Mouse (Mus musculus): ENCODE measurements around the gene Baz2b.

Gene Baz2b

DNA sequence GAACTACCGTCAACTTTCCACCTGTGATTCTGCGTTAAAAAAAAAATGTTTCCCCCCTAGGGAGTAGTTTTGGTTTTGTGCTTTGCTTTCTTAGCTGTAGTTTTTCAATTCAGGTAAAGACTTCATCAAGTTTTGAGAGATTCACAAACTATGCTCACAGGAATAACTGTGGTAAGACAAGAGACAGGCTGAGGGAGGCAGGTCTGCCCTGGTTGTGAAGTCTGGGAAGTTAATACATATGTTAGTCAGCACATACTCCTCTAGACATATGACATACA is 249.2 kb downstream of the Baz2b start:
- in situ Hi-C loops (cut with MboI, MseI), result no loop called here

GRCm38 (mm10) chr2:59959668-59960494 is 249.8 kb downstream of the Baz2b start:
- in situ Hi-C loops (cut with MboI, MseI), result no loop called here

DNA sequence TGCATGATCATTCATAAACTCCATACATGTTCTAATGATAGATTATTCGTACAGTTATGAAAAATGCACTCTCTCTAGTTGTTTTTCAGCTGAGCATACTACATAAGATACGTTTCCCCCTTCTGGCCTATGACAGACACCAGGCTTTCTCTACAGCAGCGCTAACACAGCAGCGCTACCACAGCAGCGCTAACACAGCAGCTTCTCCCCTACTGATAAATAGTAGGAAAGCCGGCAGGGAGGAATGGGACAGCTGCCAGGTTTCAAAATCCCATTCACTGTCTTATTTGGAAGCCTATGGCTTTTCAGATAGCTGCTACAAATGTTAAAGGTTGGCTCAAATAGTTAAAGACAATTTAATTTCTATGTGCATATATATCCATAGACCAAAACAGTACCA is 251.1 kb downstream of the Baz2b start:
- in situ Hi-C loops (cut with MboI, MseI), result no loop called here

GRCm38 (mm10) chr2:59955916-59956315 is 253.7 kb downstream of the Baz2b start:
- in situ Hi-C loops (cut with MboI, MseI), result no loop called here

- in situ Hi-C loops (cut with MboI, MseI), result no loop called here
Observed at GRCm38 (mm10) chr2:59954791-59955190, 254.8 kb downstream of the Baz2b start.

GRCm38 (mm10) chr2:59952286-59953014 is 257.2 kb downstream of the Baz2b start:
- in situ Hi-C loops (cut with MboI, MseI), result no loop called here

GRCm38 (mm10) chr2:59951706-59952105 is 257.9 kb downstream of the Baz2b start:
- in situ Hi-C loops (cut with MboI, MseI), result no loop called here

GRCm38 (mm10) chr2:59951127-59951526 is 258.5 kb downstream of the Baz2b start:
- in situ Hi-C loops (cut with MboI, MseI), result no loop called here

GRCm38 (mm10) chr2:59936296-59936695 is 273.3 kb downstream of the Baz2b start:
- in situ Hi-C loops (cut with MboI, MseI), result no loop called here

DNA sequence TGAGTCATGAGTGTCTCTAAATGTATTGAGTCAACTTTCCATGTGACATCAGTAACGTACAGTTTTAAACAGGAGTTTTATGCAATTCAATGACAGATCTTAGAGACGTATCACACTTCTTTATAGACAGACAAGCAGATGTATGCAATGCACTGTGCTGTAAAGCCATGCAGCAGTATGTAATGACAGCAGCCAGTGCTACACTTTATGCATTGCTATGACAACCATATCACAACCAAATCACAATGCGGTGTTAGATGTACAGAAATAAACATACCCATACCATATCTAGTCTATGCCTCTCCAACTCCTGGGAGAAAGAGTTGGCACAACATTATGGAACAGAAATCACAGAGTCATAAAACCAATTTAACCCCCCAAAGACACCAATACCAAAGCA is 276.5 kb downstream of the Baz2b start:
- in situ Hi-C loops (cut with MboI, MseI), result no loop called here

DNA sequence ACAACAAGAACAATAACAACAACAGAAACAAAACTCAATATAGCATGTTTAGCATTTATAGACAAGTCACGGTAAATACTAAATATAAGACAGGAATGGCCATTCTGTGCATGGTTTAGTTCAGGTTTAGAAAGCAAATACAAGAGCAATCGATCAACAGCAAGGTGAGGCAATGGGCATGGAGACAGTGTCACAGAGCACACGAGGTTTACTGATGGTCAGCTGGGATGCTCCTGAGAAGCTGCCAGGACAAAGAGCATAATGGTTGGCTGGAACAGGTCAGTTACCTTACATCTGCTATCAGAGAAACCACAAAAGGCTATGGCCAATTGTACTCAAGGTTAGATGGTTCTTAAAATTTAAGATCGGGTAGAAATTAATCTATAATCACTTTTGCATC is 277.4 kb downstream of the Baz2b start:
- in situ Hi-C loops (cut with MboI, MseI), result no loop called here

- in situ Hi-C loops (cut with MboI, MseI), result no loop called here
Observed at GRCm38 (mm10) chr2:59913610-59914009, 296.0 kb downstream of the Baz2b start.

GRCm38 (mm10) chr2:59908048-59908447 is 301.6 kb downstream of the Baz2b start:
- in situ Hi-C loops (cut with MboI, MseI), result no loop called here

- in situ Hi-C loops (cut with MboI, MseI), result no loop called here
Observed at GRCm38 (mm10) chr2:59904007-59904406, 305.6 kb downstream of the Baz2b start.

DNA sequence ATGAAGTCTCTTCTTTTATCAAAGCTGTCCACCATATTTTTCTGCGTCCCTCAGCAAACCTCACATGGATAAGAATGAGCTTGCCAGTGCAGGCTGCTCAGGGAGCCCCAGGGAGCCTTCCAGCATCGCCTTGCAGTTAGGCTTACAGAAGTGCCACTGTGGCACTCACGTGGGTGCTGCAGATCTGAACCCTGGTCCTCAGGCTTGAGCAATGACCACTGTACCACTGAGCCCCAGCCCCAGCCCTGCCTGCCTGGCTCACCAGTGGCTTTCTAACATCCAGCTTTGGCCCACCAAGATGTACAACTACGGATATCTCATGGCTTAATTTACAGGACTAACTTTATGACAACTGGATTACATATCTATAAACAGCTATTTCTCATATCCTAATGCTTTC is 311.0 kb downstream of the Baz2b start:
- in situ Hi-C loops (cut with MboI, MseI), result no loop called here

- in situ Hi-C loops (cut with MboI, MseI), result no loop called here
Observed at GRCm38 (mm10) chr2:59898105-59898504, 311.5 kb downstream of the Baz2b start.

DNA sequence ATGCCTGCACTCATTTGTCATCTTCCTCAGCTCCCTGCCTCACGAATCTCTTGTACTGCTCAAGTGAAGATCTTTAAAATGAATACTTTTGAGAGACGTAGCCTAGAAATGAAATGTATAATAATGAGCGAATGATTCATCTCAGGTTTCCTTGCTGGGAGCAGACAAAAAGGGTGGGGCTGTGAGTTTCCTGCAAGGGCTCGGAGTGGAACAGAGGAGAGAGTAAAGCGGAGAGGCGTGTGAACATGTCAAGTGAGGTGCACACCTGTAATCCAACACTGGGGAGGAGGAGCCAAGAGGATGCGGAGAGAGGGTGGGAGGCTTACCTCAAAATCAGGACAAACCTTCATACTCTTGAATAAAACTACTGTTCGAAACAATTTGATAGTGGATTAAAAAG is 312.8 kb downstream of the Baz2b start:
- in situ Hi-C loops (cut with MboI, MseI), result no loop called here

DNA sequence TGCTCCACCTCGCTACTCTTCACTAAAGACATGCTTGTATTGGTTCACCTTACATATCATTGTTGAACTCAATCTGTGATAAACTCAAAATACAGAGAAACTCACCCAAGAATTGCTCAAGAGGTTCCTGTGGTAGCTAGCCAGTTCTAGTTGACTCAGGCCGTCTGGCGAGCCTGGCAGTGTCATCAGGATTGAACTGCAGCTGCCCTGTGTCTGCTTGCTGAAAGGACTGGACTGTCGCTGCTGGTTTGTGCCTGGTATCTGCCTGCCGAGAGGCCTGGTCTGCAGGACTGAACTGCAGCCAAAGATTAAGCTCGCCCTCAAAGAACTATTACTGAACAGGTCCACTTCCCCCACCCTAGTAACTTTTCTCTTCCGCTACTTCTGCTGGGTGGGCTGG is 313.2 kb downstream of the Baz2b start:
- in situ Hi-C loops (cut with MboI, MseI), result no loop called here

DNA sequence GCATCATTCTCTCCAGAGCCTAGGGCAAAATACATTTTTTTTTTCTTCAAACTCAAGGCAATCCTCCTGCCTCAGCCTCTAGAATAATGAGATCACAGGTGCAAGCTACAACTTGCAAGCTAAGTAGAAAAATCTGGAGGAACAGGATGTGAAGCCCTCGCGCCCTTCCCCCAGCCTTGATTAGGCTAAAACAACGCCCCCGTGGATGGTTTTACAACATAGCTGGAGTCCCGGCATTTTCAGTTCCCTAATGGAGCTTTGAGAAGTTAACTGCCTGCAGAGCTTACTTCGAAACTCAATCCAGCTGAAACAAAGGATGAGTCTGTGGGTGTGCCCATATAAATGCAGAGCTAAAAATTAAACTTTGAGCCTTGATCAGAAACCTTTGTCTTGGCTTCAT is 319.9 kb downstream of the Baz2b start:
- in situ Hi-C loops (cut with MboI, MseI), result no loop called here

GRCm38 (mm10) chr2:59882742-59883281 is 326.8 kb downstream of the Baz2b start:
- in situ Hi-C loops (cut with MboI, MseI), result no loop called here

DNA sequence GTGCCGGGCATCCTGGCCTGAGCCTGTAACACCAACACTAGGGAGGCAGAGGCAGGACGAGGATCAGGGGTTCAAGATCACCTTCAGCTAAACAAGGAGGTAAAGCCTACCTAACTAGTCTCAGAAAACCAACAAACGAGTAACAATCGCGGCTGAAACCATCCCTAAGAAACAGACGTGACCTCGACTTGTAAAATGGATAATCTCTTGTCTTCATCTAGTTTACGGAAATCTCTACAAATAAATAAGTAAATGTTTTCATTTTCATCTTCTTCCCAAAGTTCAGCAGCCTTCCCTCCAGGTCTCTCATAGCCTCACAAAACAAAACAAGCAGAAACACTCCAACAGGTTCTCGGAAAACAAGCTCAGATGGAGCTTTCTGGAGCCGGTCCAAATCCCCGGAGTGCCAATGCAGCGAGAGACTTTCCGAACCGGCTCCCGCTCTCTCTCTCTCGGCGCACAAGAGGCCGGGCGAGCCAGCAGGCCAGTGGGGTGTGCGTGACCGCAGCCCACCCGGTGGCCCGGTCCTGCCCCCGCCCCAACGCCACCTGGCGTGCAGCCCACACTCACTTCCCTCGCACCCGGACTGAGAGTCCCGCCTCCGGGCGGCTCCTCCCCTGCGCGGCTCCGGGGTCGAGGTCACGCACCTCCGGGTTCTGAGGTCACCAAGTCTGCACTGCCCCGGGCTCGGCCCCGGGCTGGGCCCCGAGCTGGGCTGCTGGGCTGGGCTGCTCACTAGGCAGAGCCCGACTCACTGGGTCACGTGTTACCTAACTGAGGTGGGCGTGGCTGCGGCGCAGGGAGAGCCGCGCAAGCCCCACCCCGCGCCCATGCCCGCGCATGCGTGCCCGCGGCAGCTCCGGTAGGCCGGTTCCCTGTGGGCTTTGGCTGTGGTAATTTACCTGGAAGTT is 327.6 kb downstream of the Baz2b start, which contains the start of gene Wdsub1:
Gene Wdsub1 (minus strand): TSS at position 761 of the 911 bp plus-strand sequence.
- in situ Hi-C loops (cut with MboI, MseI), result no loop called here

DNA sequence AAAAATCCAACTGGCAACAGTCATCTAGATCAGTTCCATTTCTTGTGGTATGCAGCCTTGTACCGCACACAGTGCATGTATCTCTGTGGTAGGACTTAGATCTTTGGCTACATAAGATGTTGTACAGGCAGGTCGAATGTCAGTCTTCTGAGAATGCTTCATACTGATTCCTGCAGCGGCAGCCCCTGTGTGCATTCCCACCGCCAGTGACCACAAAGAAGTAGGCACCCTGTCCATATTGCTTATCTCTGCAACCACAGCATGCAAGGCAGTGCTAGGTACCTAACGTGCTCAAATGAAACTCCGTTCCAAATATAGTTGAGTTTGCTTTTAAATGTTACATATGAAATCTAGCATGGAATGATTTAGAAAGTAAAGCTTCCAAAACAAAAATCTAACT is 328.2 kb downstream of the Baz2b start:
- in situ Hi-C loops (cut with MboI, MseI), result no loop called here

Data from T-helper 1 cell (primary cell).